Mouse (Mus musculus): ENCODE measurements around the gene Cox10. TPM values are rescaled to one million over a fixed set of nuclear protein-coding genes. Genes with fewer than 3 reads are reported as not detected.

Gene Cox10
- total RNA-seq, 2 experiments from 2014 or later, result 27.7 to 28.2 TPM

DNA sequence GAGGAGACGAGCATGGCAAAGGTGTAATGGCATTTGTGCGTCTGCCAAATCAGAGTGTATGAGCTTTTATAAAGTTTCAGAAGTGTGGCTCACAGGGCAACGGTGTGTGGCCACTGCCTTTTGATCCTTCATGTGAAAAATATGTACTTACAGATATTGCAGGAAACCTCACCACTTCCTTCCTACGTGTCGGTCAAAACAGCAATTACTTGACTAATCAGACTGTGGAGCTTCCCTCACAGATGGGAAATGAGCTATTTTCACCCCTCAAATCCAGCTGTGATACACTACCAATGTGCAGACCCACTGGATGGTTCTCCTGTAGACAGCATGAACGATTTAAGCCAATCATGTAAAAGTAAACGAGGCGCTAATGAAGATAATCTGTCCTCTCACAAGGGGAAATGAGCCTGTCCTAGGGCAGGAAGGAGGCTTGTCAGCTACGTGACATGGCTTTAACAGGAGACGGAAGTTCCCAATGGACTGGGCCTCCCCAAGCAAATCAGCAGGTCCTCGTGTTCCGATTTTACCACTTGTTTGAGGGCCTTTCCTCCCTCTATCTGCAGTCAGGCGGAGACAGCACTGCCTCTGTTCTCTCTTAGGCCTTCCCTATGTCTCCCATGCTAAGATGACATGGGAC is 103.9 kb downstream of the Cox10 start:
- intact Hi-C loops (cut with DNase I), result no loop called here

DNA sequence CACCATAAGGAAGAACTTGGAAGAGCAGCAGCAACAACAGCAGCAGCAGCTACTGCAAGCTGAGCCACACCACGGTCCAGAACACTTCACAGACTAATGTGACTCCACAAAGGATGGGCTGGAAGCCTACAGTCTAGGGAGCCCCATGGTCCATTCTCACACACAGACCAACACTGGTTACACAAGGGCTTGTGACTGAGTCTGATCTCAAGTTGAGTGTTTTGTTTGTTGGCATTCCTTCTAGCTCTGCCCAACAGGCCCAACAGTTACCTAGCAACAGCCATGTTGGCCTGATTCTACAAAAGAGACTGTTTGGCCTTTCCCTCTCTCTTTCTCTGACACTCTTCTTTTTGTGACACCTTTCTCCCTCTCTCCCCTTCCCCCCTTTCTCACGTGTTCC is 105.3 kb downstream of the Cox10 start:
- DNase-seq (ENCODE audit: extremely low spot score in 1 of 2, low spot score in 2 of 2), result no peak
- intact Hi-C loops (cut with DNase I), result no loop called here

More for the DNA sequence above, 103.9 kb downstream of the Cox10 start:
- no peak for DNase-seq (ENCODE audit: extremely low spot score in 1 of 2, low spot score in 2 of 2)

DNA sequence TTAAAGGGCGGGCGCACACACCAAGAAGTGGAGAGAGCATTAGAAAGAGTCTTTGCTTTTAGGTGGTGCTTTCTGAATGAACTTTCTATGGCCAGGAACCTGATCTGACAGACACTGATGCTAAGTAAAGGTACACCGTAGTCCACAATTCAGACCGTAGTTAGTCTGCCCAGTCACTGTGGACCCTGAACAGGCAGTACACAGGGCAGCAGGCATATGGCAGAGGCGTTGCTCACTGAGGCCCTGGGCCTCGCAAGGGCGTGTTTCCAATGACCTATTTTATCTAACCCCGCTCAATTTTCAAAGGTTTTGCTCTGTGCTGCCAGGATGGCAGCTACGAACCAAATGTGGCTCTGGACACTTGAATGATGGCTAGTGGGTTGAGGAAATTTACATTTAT is 107.8 kb downstream of the Cox10 start:
- DNase-seq (ENCODE audit: extremely low spot score in 1 of 2, low spot score in 2 of 2), result no peak
- intact Hi-C loops (cut with DNase I), result no loop called here

- intact Hi-C loops (cut with DNase I), result no loop called here
- DNase-seq (ENCODE audit: extremely low spot score in 1 of 2, low spot score in 2 of 2), result no peak
Measured at GRCm38 (mm10) chr11:63970818-63971217, 108.5 kb downstream of the Cox10 start.

- peak in 1 of 2 experiments; percentile 38 for DNase-seq (ENCODE audit: extremely low spot score in 1 of 2, low spot score in 2 of 2)
- intact Hi-C loops (cut with DNase I), result no loop called here
Measured at GRCm38 (mm10) chr11:63969205-63969910, 109.9 kb downstream of the Cox10 start.

DNA sequence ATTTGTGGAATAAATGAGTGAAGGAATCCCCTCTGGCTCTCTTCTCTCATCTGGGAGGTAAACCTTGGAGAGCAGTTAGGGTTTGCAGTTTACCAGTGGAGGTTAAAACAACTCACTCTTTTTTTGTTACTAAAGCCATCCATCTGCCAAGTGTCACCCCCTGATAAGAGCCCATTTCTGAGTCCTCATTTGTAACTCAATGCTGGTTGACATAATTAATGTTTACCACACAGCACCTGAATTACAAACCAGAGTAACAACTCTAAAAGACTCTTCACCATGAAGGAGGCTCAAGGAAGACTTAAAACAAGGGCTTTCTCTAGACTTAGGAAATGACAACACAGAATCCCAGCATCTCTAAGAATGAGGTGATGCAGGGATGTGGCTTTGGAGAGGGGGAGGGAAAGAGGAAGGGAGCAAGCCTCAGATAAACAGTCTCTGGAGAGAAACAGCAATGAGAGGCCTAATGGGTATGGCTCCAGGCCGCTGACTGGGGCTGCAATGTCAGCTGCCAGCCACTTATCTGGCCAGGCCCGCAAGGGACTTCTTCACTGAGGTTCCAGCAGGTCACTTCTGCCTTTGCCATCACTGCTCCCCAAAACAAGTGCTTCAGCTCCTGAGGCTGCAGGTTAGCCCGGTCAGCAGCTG is 110.8 kb downstream of the Cox10 start:
- intact Hi-C loops (cut with DNase I), result no loop called here
- DNase-seq (ENCODE audit: extremely low spot score in 1 of 2, low spot score in 2 of 2), result no peak

GRCm38 (mm10) chr11:63967641-63968387 is 111.5 kb downstream of the Cox10 start:
- intact Hi-C loops (cut with DNase I), result no loop called here

GRCm38 (mm10) chr11:63965437-63965836 is 113.8 kb downstream of the Cox10 start:
- intact Hi-C loops (cut with DNase I), result no loop called here
- no peak for DNase-seq (ENCODE audit: extremely low spot score in 1 of 2, low spot score in 2 of 2)

More at GRCm38 (mm10) chr11:63967641-63968387, 111.5 kb downstream of the Cox10 start:
- DNase-seq (ENCODE audit: extremely low spot score in 1 of 2, low spot score in 2 of 2), result no peak

DNA sequence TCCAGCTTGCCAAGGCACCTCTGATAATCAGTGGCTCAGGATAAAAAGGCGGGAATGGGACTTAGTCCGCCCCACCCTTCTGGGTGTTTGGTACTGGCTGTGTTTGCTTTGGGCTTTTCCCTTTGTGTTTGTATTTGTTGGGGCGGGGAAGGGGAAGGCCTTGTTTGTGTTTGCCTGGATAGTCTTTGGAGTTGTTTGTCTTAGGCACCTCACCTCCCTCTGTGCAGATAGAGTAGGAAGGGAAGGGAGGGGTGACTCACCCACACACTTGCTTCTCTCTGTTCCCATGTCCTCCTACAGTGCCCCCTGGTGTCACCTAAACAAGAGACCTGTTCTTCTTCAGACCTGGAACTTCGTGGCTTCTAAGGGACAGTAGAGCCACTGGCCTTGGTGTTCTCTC is 122.1 kb downstream of the Cox10 start:
- DNase-seq (ENCODE audit: extremely low spot score in 1 of 2, low spot score in 2 of 2), result peak in 1 of 2 experiments; percentile 39
- intact Hi-C loops (cut with DNase I), result no loop called here

DNA sequence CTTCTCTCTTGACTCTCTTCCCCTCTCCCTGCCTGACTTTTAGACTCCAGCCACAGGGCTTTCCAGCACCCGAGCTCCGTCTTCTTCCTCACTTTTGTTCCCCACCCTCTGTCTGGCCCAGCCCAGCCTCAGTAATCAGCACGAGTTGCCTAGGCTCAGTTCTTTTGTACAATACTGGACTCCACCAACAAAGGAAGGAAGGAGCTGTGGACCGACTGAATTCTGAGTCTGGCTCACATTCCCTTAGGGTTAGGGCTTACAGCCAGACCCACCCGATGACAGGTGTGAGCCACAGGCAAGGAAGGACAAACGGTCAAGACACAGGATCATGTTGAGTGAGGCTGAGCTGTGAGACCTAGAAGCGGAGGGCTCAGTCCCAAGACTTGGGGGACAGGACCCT is 122.5 kb downstream of the Cox10 start:
- no peak for DNase-seq (ENCODE audit: extremely low spot score in 1 of 2, low spot score in 2 of 2)
- intact Hi-C loops (cut with DNase I), result no loop called here

DNA sequence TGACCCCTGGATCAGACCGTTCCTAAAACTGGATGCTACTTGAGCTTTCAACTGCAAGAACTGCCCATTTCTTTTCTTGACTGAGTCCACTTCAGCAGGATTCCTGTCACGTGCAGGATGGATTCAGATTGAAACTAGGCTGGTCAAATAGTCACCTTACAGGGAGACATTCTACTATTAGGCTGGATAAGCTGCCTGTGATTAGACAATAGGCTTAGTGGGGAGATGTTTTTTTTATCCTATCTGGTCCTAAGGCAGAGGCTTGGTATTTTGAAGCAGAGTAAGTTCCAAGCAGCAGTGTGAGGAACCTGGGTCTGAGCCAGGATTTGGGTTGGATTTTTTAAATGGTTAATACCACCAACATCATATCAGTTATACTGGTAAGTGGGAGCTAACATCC is 125.4 kb downstream of the Cox10 start:
- intact Hi-C loops (cut with DNase I), result no loop called here

GRCm38 (mm10) chr11:63952743-63953191 is 126.5 kb downstream of the Cox10 start:
- DNase-seq (ENCODE audit: extremely low spot score in 1 of 2, low spot score in 2 of 2), result no peak
- intact Hi-C loops (cut with DNase I), result no loop called here

More for the DNA sequence above, 125.4 kb downstream of the Cox10 start:
- no peak for DNase-seq (ENCODE audit: extremely low spot score in 1 of 2, low spot score in 2 of 2)

GRCm38 (mm10) chr11:63951831-63952631 is 127.2 kb downstream of the Cox10 start:
- intact Hi-C loops (cut with DNase I), result no loop called here
- peak in 1 of 2 experiments; percentile 59 for DNase-seq (ENCODE audit: extremely low spot score in 1 of 2, low spot score in 2 of 2)

DNA sequence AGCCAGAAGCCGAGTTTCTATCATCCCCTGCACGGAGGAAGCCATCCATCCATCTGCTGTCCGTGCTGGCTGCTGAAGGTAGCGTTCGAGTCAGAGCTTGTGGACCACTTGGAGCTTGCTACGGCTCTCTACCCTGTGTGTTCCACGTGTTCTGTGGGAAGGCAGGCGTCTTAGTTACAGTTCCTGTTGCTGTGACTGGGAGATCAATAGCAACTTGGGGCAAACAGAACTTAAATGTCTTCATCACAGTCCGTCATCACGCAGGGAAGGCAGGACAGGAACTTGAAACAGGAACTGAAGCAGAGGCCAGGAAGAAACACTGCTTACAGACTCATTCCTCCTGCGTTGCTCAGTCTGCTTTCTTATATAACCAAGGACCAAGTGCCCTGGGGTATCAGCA is 130.9 kb downstream of the Cox10 start:
- intact Hi-C loops (cut with DNase I), result no loop called here

DNA sequence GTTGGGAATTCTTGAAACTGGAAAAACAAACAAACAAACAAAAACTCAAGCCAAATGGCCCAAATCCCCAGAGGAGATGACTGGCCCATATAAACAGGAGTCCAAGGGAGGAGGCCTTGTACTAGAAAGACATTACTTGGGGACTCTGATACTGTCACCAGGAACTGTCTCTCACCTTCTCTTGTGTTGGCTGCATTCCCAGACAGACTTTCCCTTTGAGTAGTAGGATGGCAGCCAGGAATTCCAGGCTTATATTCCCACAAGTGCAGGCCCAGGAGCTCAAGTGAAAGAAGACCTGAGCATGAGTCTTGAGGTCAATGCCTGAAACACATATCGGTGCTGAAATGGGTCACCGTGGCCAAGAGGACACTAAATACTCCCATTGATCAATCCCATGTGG is 132.2 kb downstream of the Cox10 start:
- peak in 1 of 2 experiments; percentile 44 for DNase-seq (ENCODE audit: extremely low spot score in 1 of 2, low spot score in 2 of 2)
- intact Hi-C loops (cut with DNase I), result no loop called here

More for the DNA sequence above, 130.9 kb downstream of the Cox10 start:
- no peak for DNase-seq (ENCODE audit: extremely low spot score in 1 of 2, low spot score in 2 of 2)

- intact Hi-C loops (cut with DNase I), result no loop called here
Measured at GRCm38 (mm10) chr11:63943947-63944346, 135.3 kb downstream of the Cox10 start.

GRCm38 (mm10) chr11:63943268-63943890 is 135.9 kb downstream of the Cox10 start:
- intact Hi-C loops (cut with DNase I), result no loop called here
- no peak for DNase-seq (ENCODE audit: extremely low spot score in 1 of 2, low spot score in 2 of 2)

More at GRCm38 (mm10) chr11:63943947-63944346, 135.3 kb downstream of the Cox10 start:
- no peak for DNase-seq (ENCODE audit: extremely low spot score in 1 of 2, low spot score in 2 of 2)

GRCm38 (mm10) chr11:63942177-63942576 is 137.1 kb downstream of the Cox10 start:
- intact Hi-C loops (cut with DNase I), result no loop called here
- DNase-seq (ENCODE audit: extremely low spot score in 1 of 2, low spot score in 2 of 2), result no peak

Data from left cerebral cortex, postnatal 10 days (tissue).